ENCODE assay signal across 10 mouse cellular contexts in the genomic region with DNA sequence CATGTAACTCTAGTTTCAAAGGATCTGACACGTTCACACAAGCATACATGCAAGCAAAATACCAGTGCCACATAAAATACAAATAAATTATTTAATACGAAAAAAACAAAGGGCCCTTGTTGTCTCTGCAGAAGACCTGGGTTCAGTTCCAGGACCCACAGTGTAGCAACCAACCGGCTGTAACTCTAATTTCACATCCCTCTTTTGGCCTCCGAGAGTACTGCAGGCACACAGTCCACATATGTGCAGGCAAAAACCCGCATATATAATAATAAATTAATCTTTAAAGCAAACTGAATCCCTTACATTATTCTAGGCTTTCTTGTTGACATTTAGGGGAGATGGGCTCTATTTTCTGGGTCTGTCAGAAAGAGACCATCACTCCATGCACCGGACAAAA. TPM values are rescaled to one million over a fixed set of nuclear protein-coding genes. Genes with fewer than 3 reads are reported as not detected.
DNase-seq lines count a peak whose midpoint lies in the region; ATAC-seq and TF ChIP-seq lines count a peak whose summit lies in the region.
"Had no signal": no experiment of that assay in that cellular context is flagged by ENCODE, and none has a peak within 500 bp of the region (broad histone marks: within the 10 kb centered on the region; RNA-seq: fewer than 3 reads in every experiment).

No protein-coding gene starts in this region.

- H3K4me2 ChIP-seq in lung, postnatal 0 days (replicated peaks; ENCODE audit: low read depth, low read length), result peak overlapping the region; percentile 32; the same call in 1 of the 2 replicates
- peak overlapping the region; percentile 55 for H3K4me2 ChIP-seq in hindbrain, embryonic 14.5 days (replicated peaks)
- peak overlapping the region; percentile 27 for H3K4me2 ChIP-seq in neural tube, embryonic 14.5 days (ENCODE audit: low read depth, low read length)

- H3K9ac ChIP-seq in lung, postnatal 0 days (replicated peaks; ENCODE audit: low read depth), result no peak overlapping the region
- H3K9ac ChIP-seq in hindbrain, embryonic 14.5 days, result no peak overlapping the region
- H3K9ac ChIP-seq in neural tube, embryonic 14.5 days (replicated peaks; ENCODE audit: low read depth, low read length), result no peak overlapping the region

- H3K9me3 ChIP-seq in lung, postnatal 0 days (ENCODE audit: low read length), result no peaks in the 10 kb centered on the region
- no peaks in the 10 kb centered on the region for H3K9me3 ChIP-seq in hindbrain, embryonic 14.5 days (ENCODE audit: control insufficient read depth, low read length)
- no peaks in the 10 kb centered on the region for H3K9me3 ChIP-seq in neural tube, embryonic 14.5 days (ENCODE audit: control insufficient read depth, low read length)
- H3K9me3 ChIP-seq: intestine, embryonic 15.5 days had no signal

- no peak overlapping the region for H3K4me3 ChIP-seq in gastrocnemius, adult 2 months
- no peak overlapping the region for H3K4me3 ChIP-seq in lung, postnatal 0 days (ENCODE audit: low read depth, low read length)
- H3K4me3 ChIP-seq in hindbrain, embryonic 14.5 days (replicated peaks; ENCODE audit: low read length), result no peak overlapping the region
- no peak overlapping the region for H3K4me3 ChIP-seq in neural tube, embryonic 14.5 days (ENCODE audit: low read depth, low read length)

- TF ChIP-seq EP300 in lung, postnatal 0 days (IDR thresholded peaks at IDR 0.05), result no peak

- WGBS in lung, postnatal 0 days, result 50% methylated on average over 6 of the region's 6 CpGs
- WGBS in hindbrain, embryonic 14.5 days, result 62% methylated on average over 6 of the region's 6 CpGs
- 57% methylated on average over 6 of the region's 6 CpGs for WGBS in neural tube, embryonic 14.5 days

- no peak for DNase-seq in gastrocnemius, adult 2 months
- no peak for DNase-seq in gastrocnemius, postnatal 14 days
- no peak for DNase-seq in lung, postnatal 0 days (ENCODE audit: low spot score)
- DNase-seq in lung, postnatal 25 days (ENCODE audit: low spot score), result no peak
- no peak for DNase-seq in hindbrain, embryonic 14.5 days (ENCODE audit: low spot score)
- DNase-seq in adipocyte (ENCODE audit: low spot score), result no peak
- no peak for DNase-seq in kidney, postnatal 4 days
- DNase-seq: lung, postnatal 4 days had no signal

- intact Hi-C loops in gastrocnemius, adult 2 months (cut with DNase I), result no loop called here
- intact Hi-C loops in gastrocnemius, postnatal 14 days (cut with DNase I; ENCODE audit: low total_unique reads), result no loop called here

- no peaks in the 10 kb centered on the region for H3K27me3 ChIP-seq in lung, postnatal 0 days (replicated peaks; ENCODE audit: insufficient read depth, low read length)
- no peaks in the 10 kb centered on the region for H3K27me3 ChIP-seq in hindbrain, embryonic 14.5 days (ENCODE audit: control insufficient read depth, insufficient read depth, low read length)
- no peaks in the 10 kb centered on the region for H3K27me3 ChIP-seq in neural tube, embryonic 14.5 days (ENCODE audit: control insufficient read depth, insufficient read depth, low read length)
- H3K27me3 ChIP-seq: intestine, embryonic 15.5 days had no signal

- no peaks in the 10 kb centered on the region for H3K36me3 ChIP-seq in lung, postnatal 0 days (ENCODE audit: insufficient read depth, low read length)
- no peaks in the 10 kb centered on the region for H3K36me3 ChIP-seq in hindbrain, embryonic 14.5 days (replicated peaks; ENCODE audit: control insufficient read depth, insufficient read depth)
- no peaks in the 10 kb centered on the region for H3K36me3 ChIP-seq in neural tube, embryonic 14.5 days (ENCODE audit: control insufficient read depth, insufficient read depth, low read length)
- H3K36me3 ChIP-seq: intestine, embryonic 15.5 days had no signal

- no peak overlapping the region for H3K27ac ChIP-seq in gastrocnemius, adult 2 months
- no peak overlapping the region for H3K27ac ChIP-seq in lung, postnatal 0 days (ENCODE audit: low read length)
- no peak overlapping the region for H3K27ac ChIP-seq in hindbrain, embryonic 14.5 days
- no peak overlapping the region for H3K27ac ChIP-seq in neural tube, embryonic 14.5 days (ENCODE audit: low read depth, low read length)
- H3K27ac ChIP-seq: intestine, embryonic 15.5 days had no signal

- ATAC-seq in lung, postnatal 0 days, result 0 out of 2 replicates have a peak, but pooled peaks have one; percentile 38
- ATAC-seq in hindbrain, embryonic 14.5 days (ENCODE audit: low FRiP score), result no peak
- no peak for ATAC-seq in neural tube, embryonic 14.5 days (ENCODE audit: low read depth)

- no peaks in the 10 kb centered on the region for H3K4me1 ChIP-seq in lung, postnatal 0 days (ENCODE audit: insufficient read depth, low read depth, low read length)
- H3K4me1 ChIP-seq in hindbrain, embryonic 14.5 days (replicated peaks; ENCODE audit: control insufficient read depth, insufficient read depth, low read length), result peaks cover 8% of the 10 kb centered on the region; the same call in 1 of the 2 replicates
- no peaks in the 10 kb centered on the region for H3K4me1 ChIP-seq in neural tube, embryonic 14.5 days (ENCODE audit: control insufficient read depth, insufficient read depth, low read length)

- peak; percentile 8; the same call in 1 of the 2 replicates for TF ChIP-seq CTCF in gastrocnemius, adult 2 months (IDR thresholded peaks at IDR 0.05)
- TF ChIP-seq CTCF in lung, postnatal 0 days (IDR thresholded peaks at IDR 0.05), result peak; percentile 47

RNA-seq across cellular contexts. Expression of a gene that starts 15.9 kb away (rescaled TPM):
- total RNA-seq in gastrocnemius, adult 2 months (2021), result 1 to 10 TPM; 5.9 to 6.5 TPM
- 10 to 100 TPM; 10.5 to 10.8 TPM for total RNA-seq in gastrocnemius, postnatal 14 days (2021)
- polyA plus RNA-seq in lung, postnatal 0 days (2015; fragmentation: Nextera tagmentation; extraction: Ambion mirVana), result 113 and 140 TPM in 2 replicates
- polyA plus RNA-seq in hindbrain, embryonic 14.5 days (2014; fragmentation: Nextera tagmentation; extraction: Ambion mirVana), result 17.4 and 20.1 TPM in 2 replicates
- polyA plus RNA-seq in neural tube, embryonic 14.5 days (2014; fragmentation: Nextera tagmentation; extraction: Ambion mirVana), result 14.4 and 20.9 TPM in 2 replicates

RNA-seq across cellular contexts. Expression of a gene that starts 39.3 kb away (rescaled TPM):
- 10 to 100 TPM; 45.6 to 57.5 TPM for total RNA-seq in gastrocnemius, adult 2 months (2021)
- total RNA-seq in gastrocnemius, postnatal 14 days (2021), result 10 to 100 TPM; 26.0 to 36.2 TPM
- 38.4 and 43.4 TPM in 2 replicates for polyA plus RNA-seq in lung, postnatal 0 days (2015; fragmentation: Nextera tagmentation; extraction: Ambion mirVana)
- polyA plus RNA-seq in hindbrain, embryonic 14.5 days (2014; fragmentation: Nextera tagmentation; extraction: Ambion mirVana), result 55.2 and 62.1 TPM in 2 replicates
- polyA plus RNA-seq in neural tube, embryonic 14.5 days (2014; fragmentation: Nextera tagmentation; extraction: Ambion mirVana), result 59.8 and 70.2 TPM in 2 replicates

RNA-seq across cellular contexts. Expression of a gene that starts 40.9 kb away (rescaled TPM):
- total RNA-seq in gastrocnemius, adult 2 months (2021), result 10 to 100 TPM; 18.7 to 24.3 TPM
- 10 to 100 TPM; 25.7 to 33.6 TPM for total RNA-seq in gastrocnemius, postnatal 14 days (2021)
- 7.1 and 7.4 TPM in 2 replicates for polyA plus RNA-seq in lung, postnatal 0 days (2015; fragmentation: Nextera tagmentation; extraction: Ambion mirVana)
- 17.8 and 18.1 TPM in 2 replicates for polyA plus RNA-seq in hindbrain, embryonic 14.5 days (2014; fragmentation: Nextera tagmentation; extraction: Ambion mirVana)
- polyA plus RNA-seq in neural tube, embryonic 14.5 days (2014; fragmentation: Nextera tagmentation; extraction: Ambion mirVana), result 15.3 and 16.6 TPM in 2 replicates

RNA-seq across cellular contexts. Expression of a gene that starts 54.5 kb away (rescaled TPM):
- total RNA-seq in gastrocnemius, adult 2 months (2021), result 1 to 10 TPM; 1.1 to 1.3 TPM
- total RNA-seq in gastrocnemius, postnatal 14 days (2021), result 1 to 10 TPM; 2.7 to 2.9 TPM
- 11.6 and 13.9 TPM in 2 replicates for polyA plus RNA-seq in lung, postnatal 0 days (2015; fragmentation: Nextera tagmentation; extraction: Ambion mirVana)
- 3.8 and 5.1 TPM in 2 replicates for polyA plus RNA-seq in hindbrain, embryonic 14.5 days (2014; fragmentation: Nextera tagmentation; extraction: Ambion mirVana)
- polyA plus RNA-seq in neural tube, embryonic 14.5 days (2014; fragmentation: Nextera tagmentation; extraction: Ambion mirVana), result 1.3 and 3.6 TPM in 2 replicates
